Mouse (Mus musculus) limb, embryonic 12.5 days (tissue): ENCODE data around the gene Sf3a3. TPM values are rescaled to one million over a fixed set of nuclear protein-coding genes. Genes with fewer than 3 reads are reported as not detected.
"Not testable (repeated sequence)": the region's sequence is repeated elsewhere in the genome, so short reads cannot be mapped to it uniquely, and the experiment has no call there.

Experiments
- ATAC-seq: fragments of 200-750 bp; cut with Nextera tagmentation; 2 replicates; pipeline ENCODE4 v1.8.0; 2017; ENCODE audit warnings: low read depth, moderate TSS enrichment; ENCODE audit not compliant: insufficient number of reproducible peaks, insufficient read depth, low FRiP score, low TSS enrichment
- H3K27ac ChIP-seq: fragments of 300-500 bp; sonication (generic); 2 replicates; pipeline ENCODE4 v1.5.1; 2016; ENCODE audit warnings: mild to moderate bottlenecking, moderate library complexity
- H3K27me3 ChIP-seq: fragments of 300-500 bp; sonication (generic); 2 replicates; pipeline ENCODE4 v1.6.1; 2016; ENCODE audit warnings: mild to moderate bottlenecking, moderate library complexity
- H3K36me3 ChIP-seq: fragments of 300-500 bp; sonication (generic); 2 replicates; pipeline ENCODE4 v1.6.1; 2016; ENCODE audit warnings: mild to moderate bottlenecking, moderate library complexity
- H3K4me1 ChIP-seq: fragments of 300-500 bp; sonication (generic); replicated peaks from 2 replicates; pipeline ENCODE4 v1.6.1; 2016
- H3K4me2 ChIP-seq: fragments of 300-500 bp; sonication (generic); 2 replicates; pipeline ENCODE4 v1.6.1; 2016; ENCODE audit warnings: mild to moderate bottlenecking, moderate library complexity
- H3K4me3 ChIP-seq: fragments of 300-500 bp; sonication (generic); replicated peaks from 2 replicates; pipeline ENCODE4 v1.5.1; 2016; ENCODE audit warnings: mild to moderate bottlenecking
- H3K9ac ChIP-seq: fragments of 300-500 bp; sonication (generic); replicated peaks from 2 replicates; pipeline ENCODE4 v1.6.1; 2016; ENCODE audit warnings: mild to moderate bottlenecking, moderate library complexity
- H3K9me3 ChIP-seq: fragments of 300-500 bp; sonication (generic); 2 replicates; pipeline ENCODE4 v1.6.1; 2016; ENCODE audit warnings: mild to moderate bottlenecking, moderate library complexity
- whole genome bisulfite sequencing: fragments of 180-500 bp; shearing (Covaris S2); methylation state at CpG from one replicate; pipeline ENCODE4 v1.1.7; 2016; 5-methylcytosine and 5-hydroxymethylcytosine counted together
- polyA plus RNA-seq: library from polyadenylated mRNA; unstranded; fragments of >200 nt; fragmentation: Nextera tagmentation; extraction: Ambion mirVana; gene quantifications from 2 replicates; pipeline ENCODE4 v1.2.1, GENCODE M21; 2016

The Sf3a3 gene
- polyA plus RNA-seq, 1 experiment from 2014 or later = 221 TPM

DNA sequence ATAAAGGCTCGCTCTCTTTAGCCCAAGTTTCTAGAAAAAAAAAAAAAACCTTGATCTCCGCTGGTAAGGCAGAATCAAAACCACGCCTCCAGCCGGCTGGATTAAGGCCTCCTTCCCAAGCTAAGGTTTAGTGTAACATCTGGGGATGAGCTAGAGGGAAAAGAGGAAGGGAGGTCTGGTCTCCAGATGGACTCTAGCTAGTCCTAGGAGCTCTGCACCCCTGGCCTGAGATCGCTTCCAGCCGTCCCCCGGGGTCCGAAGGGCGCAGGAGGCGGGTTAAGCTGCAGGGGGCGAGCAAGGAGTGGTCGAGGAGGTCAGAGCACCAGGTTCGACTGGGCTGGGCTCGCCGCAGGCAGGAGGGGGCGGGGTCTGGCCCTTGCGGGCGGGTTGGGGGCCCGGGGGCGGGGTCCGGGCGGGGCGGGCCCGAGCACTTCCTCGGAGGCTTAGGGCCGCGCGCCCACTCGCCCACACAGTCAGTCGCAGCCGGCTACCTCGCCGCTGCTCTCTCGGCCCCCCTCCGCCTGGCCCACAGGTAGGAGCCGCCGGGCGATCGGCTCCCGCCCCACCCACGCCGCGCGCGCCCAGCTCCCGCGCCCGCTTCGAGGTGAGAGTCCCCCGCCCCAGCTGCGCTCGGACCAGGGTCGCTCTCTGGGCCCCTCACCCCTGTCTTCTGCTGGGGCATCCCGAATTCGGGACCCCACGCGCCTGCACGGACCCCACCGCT lies 14.2 kb upstream of the Sf3a3 start, which contains the start of gene Fhl3:
TSS of gene Fhl3 (plus strand) at position 454 of the 724 bp plus-strand sequence.
- H3K9me3 ChIP-seq = no peaks in the 10 kb centered on the region
- WGBS = 2% methylated on average over 43 of the region's 59 CpGs
- H3K4me3 ChIP-seq = peak within 1 kb of the TSS; percentile 97
- peak; percentile 75 for ATAC-seq
- H3K4me1 ChIP-seq = peaks cover 62% of the 10 kb centered on the region
- H3K27ac ChIP-seq = peak within 1 kb of the TSS; percentile 97
- H3K36me3 ChIP-seq = peaks cover 2% of the 10 kb centered on the region
- H3K4me2 ChIP-seq = peak within 1 kb of the TSS; percentile 84
- H3K27me3 ChIP-seq = peaks cover 5% of the 10 kb centered on the region
- H3K9ac ChIP-seq = peak within 1 kb of the TSS; percentile 95

DNA sequence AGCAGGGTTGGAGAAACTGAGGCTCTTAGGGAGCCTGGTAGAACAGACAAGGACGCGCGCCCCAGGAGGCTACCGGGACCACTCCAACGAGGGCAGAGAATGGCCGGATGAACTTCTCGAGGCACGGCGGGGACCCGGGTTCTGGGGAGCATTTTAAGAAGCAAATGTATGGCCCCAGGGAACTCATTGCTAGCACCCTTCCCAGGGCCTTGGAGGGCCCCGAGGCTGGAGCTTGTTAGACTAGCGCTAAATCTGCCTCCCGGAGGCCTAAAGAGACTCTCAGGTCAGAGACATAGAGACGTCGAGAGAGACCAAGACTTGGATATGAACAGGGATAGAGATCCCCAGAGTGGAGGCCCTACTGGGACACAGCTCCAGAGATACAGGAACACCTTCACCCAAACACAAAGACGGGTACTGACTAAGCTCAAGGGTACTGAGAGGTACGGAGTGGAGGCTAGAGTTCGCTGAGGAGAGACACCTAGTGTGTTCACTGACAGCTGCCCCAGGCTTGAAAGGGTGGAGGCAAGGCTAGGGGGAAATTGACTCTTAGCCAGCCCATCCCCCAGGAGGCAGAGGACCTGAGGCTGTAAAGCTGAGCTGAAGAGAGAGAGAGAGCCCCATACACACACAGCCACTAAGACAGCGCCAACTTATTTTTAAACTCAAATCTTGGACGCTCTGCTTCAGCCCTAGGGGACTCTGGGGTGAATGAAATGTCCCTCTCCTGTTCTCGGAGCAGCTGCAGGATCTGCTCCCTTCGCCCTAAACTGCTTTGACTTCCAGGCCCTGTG lies 13.3 kb upstream of the Sf3a3 start:
- peaks cover 62% of the 10 kb centered on the region for H3K4me1 ChIP-seq
- H3K27me3 ChIP-seq = peaks cover under 1% of the 10 kb centered on the region
- peaks cover 11% of the 10 kb centered on the region for H3K36me3 ChIP-seq
- no peaks in the 10 kb centered on the region for H3K9me3 ChIP-seq
- peak overlapping the region; percentile 97 for H3K27ac ChIP-seq
- peak overlapping the region; percentile 97 for H3K4me3 ChIP-seq
- WGBS = under 1% methylated on average over 22 of the region's 22 CpGs
- H3K9ac ChIP-seq = peak overlapping the region; percentile 95
- peak overlapping the region; percentile 84 for H3K4me2 ChIP-seq
- ATAC-seq = 0 out of 2 replicates have a peak, but pooled peaks have one; percentile 5

DNA sequence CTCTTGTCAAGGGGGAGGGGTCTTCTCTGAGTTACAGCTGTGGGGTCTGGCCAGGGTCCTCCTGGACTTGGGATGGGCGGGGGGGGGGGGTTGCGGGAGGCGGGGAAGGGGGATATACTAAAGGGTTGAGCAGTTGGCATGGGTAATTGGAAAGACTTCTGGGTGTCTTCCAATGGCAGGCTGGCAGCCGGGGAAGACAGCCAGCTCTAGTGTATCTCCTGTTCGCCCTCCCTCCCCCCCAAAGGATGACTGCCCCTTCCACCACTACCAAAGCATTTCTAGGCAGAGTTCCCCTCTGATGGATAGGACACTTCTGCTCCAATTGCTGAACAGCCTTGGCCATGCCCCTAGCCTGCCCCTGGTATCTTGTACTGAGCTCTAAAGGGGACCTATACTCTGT lies 12.7 kb upstream of the Sf3a3 start:
- peak overlapping the region; percentile 97 for H3K4me3 ChIP-seq
- ATAC-seq = no peak
- peaks cover 62% of the 10 kb centered on the region for H3K4me1 ChIP-seq
- peak overlapping the region; percentile 95 for H3K9ac ChIP-seq
- peak overlapping the region; percentile 97 for H3K27ac ChIP-seq
- H3K36me3 ChIP-seq = peaks cover 17% of the 10 kb centered on the region
- WGBS = 38% methylated on average over 2 of the region's 5 CpGs
- H3K27me3 ChIP-seq = no peaks in the 10 kb centered on the region
- H3K9me3 ChIP-seq = no peaks in the 10 kb centered on the region
- peak overlapping the region; percentile 84 for H3K4me2 ChIP-seq

DNA sequence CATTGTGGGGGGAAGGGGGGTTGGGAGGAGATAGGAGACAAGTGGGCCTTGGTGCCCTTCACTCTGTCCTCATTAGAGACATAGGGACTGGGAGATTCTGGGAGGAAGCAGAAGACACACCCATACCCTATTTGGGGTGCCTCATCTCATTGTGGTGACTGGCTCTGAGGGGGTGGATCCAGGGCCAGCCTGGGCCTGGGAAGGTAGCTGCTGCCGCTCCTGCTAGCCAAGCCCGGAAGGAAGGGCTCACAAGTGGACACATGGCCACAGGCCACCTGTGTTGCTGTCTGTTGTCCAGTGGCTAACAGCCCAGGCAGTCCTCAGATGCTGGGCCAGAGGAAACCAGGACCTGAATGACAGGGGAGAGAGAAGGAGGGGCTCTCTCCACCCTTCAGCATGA lies 11.2 kb upstream of the Sf3a3 start:
- Histone ChIP-seq H3K4me1 (peaks cover 75% of the 10 kb centered on the region), H3K27me3 (no peaks in the 10 kb centered on the region), H3K4me3 (peak overlapping the region; percentile 8), H3K9ac (no peak overlapping the region; the same call in 1 of the 2 replicates), H3K9me3 (no peaks in the 10 kb centered on the region), H3K27ac (peak overlapping the region; percentile 96), H3K4me2 (peak overlapping the region; percentile 84), H3K36me3 (peaks cover 26% of the 10 kb centered on the region)
- no peak for ATAC-seq
- WGBS = 21% methylated on average over 2 of the region's 2 CpGs

DNA sequence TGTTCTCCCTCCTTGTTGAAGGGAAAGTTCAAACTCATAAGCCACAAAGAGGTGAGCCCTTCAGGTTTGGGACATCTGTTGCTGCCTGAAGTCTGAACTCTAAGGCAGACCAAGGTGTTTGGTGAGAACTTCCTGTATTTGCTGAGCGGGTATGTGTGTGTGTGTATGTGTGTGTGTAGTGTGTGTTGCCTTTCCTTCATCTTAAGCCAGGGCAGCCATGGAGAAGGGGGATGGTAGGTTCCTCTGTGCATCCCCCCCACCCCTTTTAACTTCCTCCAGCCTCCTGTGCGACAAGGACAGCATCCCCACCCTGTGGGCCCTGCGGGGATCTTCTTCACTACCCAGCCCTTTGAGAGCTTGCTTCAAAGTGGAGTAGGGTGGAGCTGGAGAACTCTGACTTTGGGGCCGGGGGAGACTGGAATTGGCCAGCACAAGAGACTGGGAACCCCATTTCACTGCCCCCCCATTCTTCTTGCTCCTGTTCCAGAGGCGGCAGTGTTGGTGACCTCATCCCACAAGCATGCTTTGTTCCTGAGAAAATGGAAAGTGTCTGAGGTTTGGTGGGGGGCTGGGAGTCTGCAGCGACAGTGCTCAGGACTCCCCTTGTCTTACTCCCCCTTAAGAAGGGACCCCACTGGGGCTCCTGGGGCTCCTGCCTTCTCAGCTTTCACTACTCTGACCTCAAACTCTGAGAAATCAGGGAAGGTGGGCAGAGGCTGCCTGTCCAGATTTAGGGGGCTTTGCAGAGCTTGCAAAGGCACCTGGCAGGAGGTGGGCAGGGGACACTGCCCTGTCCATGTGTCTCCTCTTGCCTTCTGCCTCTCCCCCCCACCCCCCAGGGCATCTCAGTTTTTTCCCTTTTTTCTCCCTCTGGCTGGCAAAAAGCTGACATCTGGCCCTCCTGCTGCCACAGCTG lies 10.4 kb upstream of the Sf3a3 start:
- no peak for ATAC-seq
- Histone ChIP-seq H3K27ac (peak overlapping the region; percentile 96), H3K9ac (peak overlapping the region; percentile 55), H3K27me3 (no peaks in the 10 kb centered on the region), H3K4me2 (peak overlapping the region; percentile 84), H3K4me1 (peaks cover 82% of the 10 kb centered on the region), H3K36me3 (peaks cover 26% of the 10 kb centered on the region), H3K4me3 (peak overlapping the region; percentile 8), H3K9me3 (no peaks in the 10 kb centered on the region)
- 8% methylated on average over 6 of the region's 6 CpGs for WGBS

DNA sequence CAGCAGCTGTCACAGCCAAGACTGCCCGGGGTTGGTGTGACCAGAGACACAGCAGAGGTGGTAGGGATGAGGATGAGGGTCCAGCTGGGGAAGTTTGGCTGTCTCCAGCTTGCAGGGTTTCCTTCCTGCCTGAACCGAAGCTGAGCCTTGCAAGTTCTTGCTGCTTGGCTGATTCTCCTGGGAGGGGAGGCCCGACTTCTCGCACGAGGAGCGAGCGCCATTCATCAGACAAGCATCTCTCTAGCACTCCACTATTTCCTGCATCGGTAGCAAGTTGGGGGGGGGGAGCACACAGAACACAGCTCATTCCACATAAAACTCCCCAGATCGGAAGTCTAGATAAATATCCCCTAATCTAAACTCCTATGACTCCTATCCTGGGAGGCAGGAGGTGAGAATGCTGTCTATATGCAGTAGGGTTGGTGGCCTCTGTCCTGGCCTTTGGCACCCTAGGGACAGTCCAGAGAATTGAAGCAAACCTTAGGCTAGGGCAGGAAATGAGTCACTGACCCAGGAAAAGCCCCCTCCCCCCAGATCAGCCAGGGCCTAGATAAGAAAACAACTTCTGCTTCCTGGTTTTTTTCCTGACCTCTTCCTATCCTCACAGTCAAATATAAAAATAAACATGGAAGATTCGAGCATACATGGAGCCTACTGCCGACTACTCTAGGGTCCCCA lies 9.6 kb upstream of the Sf3a3 start:
- Histone ChIP-seq H3K4me3 (peak overlapping the region; percentile 8), H3K27me3 (no peaks in the 10 kb centered on the region), H3K4me1 (peaks cover 85% of the 10 kb centered on the region), H3K27ac (peak overlapping the region; percentile 96), H3K36me3 (peaks cover 26% of the 10 kb centered on the region), H3K4me2 (peak overlapping the region; percentile 84), H3K9ac (peak overlapping the region; percentile 55), H3K9me3 (no peaks in the 10 kb centered on the region)
- no peak for ATAC-seq
- WGBS = 26% methylated on average over 11 of the region's 11 CpGs

DNA sequence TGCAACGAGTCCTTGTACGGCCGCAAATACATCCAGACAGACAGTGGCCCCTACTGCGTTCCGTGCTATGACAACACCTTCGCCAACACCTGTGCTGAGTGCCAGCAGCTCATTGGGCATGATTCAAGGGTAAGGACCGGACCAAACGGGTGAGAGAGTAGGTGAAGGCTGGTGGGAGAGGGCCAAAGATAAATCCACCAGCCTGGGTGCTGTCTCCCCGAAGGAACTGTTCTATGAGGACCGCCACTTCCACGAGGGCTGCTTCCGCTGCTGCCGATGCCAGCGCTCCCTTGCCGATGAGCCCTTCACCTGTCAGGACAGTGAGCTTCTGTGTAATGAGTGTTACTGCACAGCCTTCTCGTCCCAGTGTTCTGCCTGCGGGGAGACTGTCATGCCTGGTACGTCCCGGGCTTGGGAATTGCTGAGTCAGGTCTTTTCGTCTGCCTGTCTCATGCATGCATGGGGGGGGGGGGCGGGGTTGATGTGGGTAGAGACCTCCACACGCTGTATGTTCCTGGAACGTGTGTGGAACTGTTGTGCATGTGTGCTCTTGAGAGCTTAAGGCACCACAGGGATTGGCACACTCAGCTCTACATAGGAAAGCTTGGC lies 8.8 kb upstream of the Sf3a3 start:
- 88% methylated on average over 23 of the region's 23 CpGs for WGBS
- no peak overlapping the region for H3K4me3 ChIP-seq
- H3K9me3 ChIP-seq = no peaks in the 10 kb centered on the region
- H3K27ac ChIP-seq = peak overlapping the region; percentile 96
- H3K27me3 ChIP-seq = no peaks in the 10 kb centered on the region
- ATAC-seq = no peak
- peaks cover 90% of the 10 kb centered on the region for H3K4me1 ChIP-seq
- H3K9ac ChIP-seq = no peak overlapping the region
- H3K4me2 ChIP-seq = no peak overlapping the region
- H3K36me3 ChIP-seq = peaks cover 26% of the 10 kb centered on the region

DNA sequence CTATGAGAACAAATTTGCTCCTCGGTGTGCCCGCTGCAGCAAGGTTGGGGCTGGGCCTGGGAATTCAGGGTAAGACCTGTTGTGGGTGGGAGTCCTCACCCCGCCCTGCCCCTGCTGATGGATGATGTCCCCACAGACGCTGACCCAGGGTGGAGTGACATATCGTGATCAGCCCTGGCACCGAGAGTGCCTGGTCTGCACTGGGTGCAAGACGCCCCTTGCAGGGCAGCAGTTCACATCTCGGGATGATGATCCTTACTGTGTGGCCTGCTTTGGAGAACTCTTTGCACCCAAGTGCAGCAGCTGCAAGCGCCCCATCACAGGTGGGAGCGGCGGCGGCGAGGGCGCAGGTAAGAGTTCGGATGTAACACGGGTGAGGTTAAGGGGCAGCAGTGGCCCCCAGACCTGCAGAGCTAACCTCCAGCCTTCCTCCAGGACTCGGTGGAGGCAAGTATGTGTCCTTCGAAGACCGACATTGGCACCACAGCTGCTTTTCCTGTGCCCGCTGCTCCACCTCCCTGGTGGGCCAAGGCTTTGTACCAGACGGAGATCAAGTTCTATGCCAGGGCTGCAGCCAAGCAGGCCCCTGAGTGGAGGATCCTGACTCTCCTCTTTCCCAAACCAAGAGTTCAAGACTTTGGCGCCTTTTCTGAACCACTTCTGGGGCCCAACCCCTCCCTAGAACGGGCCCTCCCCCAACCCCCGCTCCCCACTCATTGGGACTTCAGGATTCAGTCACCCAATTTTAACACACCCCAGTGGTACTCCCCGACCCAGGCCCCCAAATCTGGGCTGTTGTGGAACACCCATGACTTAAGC lies 7.0 kb upstream of the Sf3a3 start:
- Histone ChIP-seq H3K9ac (peak overlapping the region; percentile 12; the same call in 1 of the 2 replicates), H3K27ac (peak overlapping the region; percentile 98), H3K36me3 (peaks cover 26% of the 10 kb centered on the region), H3K4me1 (peaks cover 75% of the 10 kb centered on the region)
- 87% methylated on average over 25 of the region's 25 CpGs for WGBS
- not testable (repeated sequence) for H3K27me3 ChIP-seq, H3K4me2 ChIP-seq, ATAC-seq, H3K9me3 ChIP-seq, H3K4me3 ChIP-seq

DNA sequence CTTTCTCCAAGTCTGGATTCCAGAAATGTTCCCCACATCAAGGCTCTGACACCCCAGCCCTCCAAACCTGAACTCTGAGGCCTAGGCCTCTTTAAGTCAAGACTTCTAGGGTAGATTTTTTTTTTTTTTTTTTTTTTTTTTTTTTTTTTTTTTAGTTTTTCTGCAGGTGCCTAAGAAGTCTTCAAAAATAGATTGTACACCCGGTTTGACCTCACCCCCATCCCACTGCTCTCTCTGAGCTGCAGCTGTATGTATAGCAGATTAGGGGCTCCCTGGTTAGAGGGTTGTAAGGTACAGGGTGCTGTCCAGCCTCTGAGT lies 6.4 kb upstream of the Sf3a3 start:
- Histone ChIP-seq H3K36me3 (peaks cover 26% of the 10 kb centered on the region), H3K27ac (peak overlapping the region; percentile 98), H3K4me2 (peak overlapping the region; percentile 56), H3K4me3 (peak overlapping the region; percentile 29; the same call in 1 of the 2 replicates), H3K4me1 (peaks cover 69% of the 10 kb centered on the region)
- peak; percentile 4; the same call in 1 of the 2 replicates for ATAC-seq
- not testable (repeated sequence) for H3K9me3 ChIP-seq, H3K9ac ChIP-seq, H3K27me3 ChIP-seq
- WGBS = 15% methylated on average over 1 of the region's 1 CpGs
